Mouse (Mus musculus) urinary bladder, postnatal 4 days (tissue): ENCODE data around the gene Ephx4.
A peak's percentile ranks its signal among the peaks of the same experiment; 100 is the strongest.

Source experiments
- DNase-seq, 2 experiments: peaks; one replicate each; pipeline ENCODE4 v3.0.0; 2021 to 2022; ENCODE audit warnings: low spot score in 2 of 2

The Ephx4 gene

DNA sequence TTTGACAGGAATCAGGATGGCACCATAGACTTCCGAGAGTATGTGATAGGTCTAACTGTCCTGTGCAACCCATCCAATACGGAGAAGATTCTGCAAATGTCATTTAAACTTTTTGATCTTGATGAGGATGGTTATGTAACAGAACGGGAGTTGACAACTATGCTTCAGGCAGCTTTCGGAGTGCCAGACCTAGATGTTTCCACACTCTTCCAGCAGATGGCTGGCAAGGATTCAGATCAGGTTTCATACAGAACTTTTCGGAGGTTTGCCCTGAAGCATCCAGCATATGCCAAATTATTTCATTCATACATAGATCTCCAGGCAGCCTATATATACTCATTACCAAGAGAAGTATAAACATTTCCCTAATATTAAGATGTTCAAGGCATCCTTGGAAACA lies 31.5 kb downstream of the Ephx4 start:
- no peak for DNase-seq

DNA sequence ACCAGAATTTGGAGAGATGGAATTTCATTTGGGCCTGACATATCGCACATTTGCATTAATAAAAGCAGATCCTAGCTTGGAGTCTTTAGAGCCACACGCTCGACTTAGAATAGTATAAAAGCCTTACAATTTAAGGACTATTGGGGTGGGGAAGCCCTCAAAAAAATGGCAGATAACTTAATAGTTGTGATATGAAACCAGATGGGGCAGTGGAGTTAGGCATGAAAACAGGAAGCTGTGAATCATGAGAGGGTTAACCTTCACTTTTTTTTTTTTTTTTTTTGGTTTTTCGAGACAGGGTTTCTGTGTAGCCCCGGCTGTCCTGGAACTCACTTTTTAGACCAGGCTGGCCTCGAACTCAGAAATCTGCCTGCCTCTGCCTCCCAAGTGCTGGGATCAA lies 33.6 kb downstream of the Ephx4 start:
- no peak for DNase-seq

DNA sequence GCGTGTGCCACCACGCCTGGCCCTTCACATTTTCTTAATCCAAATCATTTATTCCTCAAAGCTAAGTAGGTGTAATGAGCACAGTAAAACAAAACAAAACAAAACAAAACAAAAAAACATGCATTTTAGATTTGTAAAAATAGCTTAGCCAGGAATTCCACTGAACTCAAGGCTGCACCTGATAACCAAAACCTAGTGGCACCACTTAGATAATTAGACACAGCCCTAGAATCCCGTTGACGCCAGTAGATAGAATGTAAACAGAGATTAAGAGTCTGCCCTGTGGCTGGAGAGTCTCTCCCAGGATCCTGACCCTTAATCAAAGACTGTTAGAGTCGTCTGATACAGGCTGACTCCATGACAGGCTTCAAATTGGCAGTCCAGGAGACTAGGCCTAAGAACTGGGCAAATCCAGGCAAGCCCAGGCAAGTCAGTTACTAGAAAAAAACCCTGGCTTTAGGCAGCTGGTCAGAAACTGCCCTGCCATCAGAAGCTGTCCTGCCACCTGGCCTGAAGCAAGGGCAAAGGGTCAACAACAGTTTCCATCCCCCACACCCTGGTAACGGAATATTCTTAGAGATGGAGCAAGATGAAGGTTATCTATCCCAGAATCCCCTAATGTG lies 34.2 kb downstream of the Ephx4 start:
- no peak for DNase-seq

- DNase-seq: peak; percentile 91 to 95
Measured at GRCm38 (mm10) chr5:107437464-107438281, 35.1 kb downstream of the Ephx4 start, which contains the start of gene Btbd8. TSS of gene Btbd8 (plus strand) at chr5:107437997.

DNA sequence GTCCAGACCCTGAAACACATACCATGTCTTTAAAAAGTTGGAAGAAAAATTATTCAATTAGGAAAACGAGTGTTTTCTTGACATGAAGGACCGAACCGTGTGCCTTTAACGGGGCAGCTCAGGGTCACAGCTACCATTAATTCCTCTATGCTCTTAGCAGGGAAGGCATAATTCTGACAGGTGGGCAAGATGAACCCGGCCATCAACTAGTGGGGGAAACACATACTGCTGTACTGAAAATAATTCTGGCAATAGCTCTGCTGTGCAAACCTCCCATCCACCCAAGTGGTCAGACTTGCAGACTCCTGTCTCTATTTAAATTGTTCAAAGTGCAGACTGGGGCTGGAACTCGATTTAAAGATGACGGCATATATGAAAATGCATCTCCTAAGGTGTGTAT lies 35.8 kb downstream of the Ephx4 start:
- no peak for DNase-seq

GRCm38 (mm10) chr5:107441881-107442280 lies 39.3 kb downstream of the Ephx4 start:
- DNase-seq: no peak

- DNase-seq: no peak
Measured at GRCm38 (mm10) chr5:107444251-107444650, 41.7 kb downstream of the Ephx4 start.

DNA sequence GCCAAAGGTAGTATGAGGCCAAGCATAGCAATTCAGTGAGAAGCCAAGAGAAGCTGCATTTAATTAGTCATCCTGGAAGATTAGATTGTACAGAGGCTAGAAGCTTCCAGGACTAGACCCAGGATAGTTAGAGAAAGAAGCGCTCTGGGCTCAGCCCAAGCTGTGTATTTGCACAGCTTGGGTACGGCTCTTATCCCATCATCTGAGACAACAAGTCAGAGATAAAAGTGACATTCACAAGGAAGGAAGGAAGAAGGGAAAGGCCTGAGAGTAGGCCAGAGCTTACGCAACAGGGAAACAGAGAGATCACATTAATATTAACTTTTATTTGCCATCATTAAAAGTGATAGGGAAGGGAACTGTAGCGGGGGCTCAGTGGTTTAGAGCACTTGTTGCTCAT lies 45.4 kb downstream of the Ephx4 start:
- DNase-seq: no peak

- no peak for DNase-seq
Measured at GRCm38 (mm10) chr5:107448784-107449183, 46.2 kb downstream of the Ephx4 start.

DNA sequence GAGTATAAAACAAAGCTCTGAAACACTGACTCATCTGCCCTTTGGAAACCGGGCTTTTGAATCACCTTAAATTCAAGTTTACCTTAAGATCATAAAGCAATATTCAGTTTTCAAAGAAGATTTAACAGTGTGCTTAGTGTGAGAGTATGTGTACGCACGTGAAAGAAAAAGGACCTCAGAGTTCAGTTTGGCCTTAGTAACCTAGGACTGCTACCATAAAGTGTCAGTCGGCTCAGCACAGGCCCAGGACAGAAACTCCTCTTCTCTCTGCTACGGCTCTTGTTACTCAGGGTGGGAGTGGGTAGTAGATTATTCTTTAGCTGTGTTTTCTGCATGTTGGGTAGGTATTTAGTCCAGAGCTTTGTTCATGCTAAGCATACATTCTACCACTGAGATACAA lies 47.1 kb downstream of the Ephx4 start:
- DNase-seq: no peak

GRCm38 (mm10) chr5:107450299-107450698 lies 47.8 kb downstream of the Ephx4 start:
- DNase-seq: no peak

DNA sequence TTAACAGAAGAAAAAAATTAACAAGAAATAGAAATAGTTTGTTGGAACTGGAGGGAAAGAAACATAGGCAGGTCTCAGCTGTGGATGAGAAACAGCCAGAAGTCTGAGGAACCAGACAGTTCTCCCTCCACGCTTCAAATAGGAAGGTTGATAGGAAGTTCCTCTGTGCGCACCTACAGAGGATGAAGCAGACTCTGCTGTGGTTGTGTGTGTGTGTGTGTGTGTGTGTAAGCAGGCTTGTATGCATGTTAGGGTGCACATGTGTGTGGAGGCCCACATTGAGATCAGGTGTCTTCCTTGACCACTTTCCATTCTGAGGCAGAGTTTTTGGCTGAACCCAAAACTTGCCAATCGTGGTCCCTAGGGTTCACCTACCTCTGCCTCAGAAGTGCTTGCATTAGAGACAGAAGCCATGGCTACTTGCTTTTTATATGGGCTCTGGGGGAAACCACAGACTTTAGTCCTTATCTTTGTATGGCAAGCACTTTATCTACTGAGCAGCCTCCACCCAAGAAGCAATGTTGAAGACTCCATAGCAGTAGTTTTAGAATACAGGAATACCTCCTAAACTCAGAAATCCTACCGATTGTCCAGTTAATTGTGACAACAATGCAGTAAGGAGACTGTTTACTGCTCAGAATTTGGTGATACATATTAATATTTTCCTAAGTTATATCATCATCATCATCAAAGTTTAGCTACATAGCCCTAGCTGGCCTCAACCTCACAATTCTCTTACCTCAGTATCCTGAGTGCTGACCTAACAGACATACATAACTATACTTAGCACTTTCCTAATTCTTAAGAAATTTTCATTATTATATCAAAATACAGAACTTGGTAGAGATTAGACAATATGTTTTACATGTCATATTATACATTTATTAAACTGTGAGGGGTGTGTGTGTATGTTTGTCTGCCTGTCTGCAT lies 59.9 kb downstream of the Ephx4 start:
- DNase-seq: no peak

DNA sequence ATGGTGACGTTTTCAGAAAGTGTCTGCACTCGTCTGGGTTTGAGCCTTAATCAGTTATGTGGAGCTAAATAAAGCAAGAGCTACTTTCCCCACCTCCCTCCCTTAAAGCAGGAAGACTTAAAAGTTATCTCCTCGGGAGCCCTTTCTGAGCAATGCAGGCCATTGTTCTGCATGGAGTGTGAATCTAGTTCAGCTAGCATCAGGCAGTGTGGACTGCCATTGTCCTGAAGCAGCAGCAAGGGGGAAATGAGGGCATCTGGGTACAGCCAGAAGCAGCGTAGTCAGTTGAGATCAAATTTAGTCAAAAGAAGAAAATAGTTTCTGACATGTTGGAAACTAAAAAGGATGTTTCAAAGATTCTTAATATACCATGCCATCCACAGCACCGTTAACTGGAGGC lies 64.0 kb downstream of the Ephx4 start:
- DNase-seq: no peak

DNA sequence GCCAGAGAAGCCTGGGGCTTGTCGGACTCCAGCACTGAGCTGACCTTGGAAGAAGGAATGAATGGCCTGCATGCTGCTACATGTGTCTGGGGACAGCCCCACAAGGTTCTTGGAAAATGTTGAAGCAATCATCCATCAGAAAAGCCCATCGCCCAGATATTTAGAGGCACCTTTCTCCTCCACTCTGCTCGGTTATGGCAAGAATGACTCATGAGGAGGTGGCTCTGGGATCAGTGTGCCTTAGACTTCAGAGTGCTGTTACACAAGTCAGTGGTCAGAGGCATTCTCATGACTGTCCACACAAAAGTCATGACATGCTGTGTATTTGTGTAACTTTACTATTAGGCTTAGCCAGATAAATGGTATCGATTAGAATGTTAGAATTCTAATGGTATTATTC lies 64.6 kb downstream of the Ephx4 start:
- DNase-seq: no peak

- no peak for DNase-seq
Measured at GRCm38 (mm10) chr5:107470600-107471329, 68.2 kb downstream of the Ephx4 start.
